Comparison of ENCODE assay signal across 1 mouse cellular context in genomic region chr16:20497980-20498676, GRCm38 (mm10).
TF ChIP-seq lines count a peak whose summit lies in the region.

No protein-coding gene starts in this region.

TF ChIP-seq in CH12.LX, 34 proteins besides CTCF, POLR2A, EP300 and RAD21 (continued from another document):
- TF ChIP-seq TBP (conservative IDR thresholded peaks at IDR 0.05; ENCODE audit: low read depth, low read length) = no peak
- TF ChIP-seq MAX (IDR thresholded peaks at IDR 0.05; ENCODE audit: low read length) = no peak
- TF ChIP-seq BHLHE40 (IDR thresholded peaks at IDR 0.05; ENCODE audit: low read depth, low read length) = no peak
- no peak for TF ChIP-seq IRF4 (IDR thresholded peaks at IDR 0.05; ENCODE audit: low read depth, low read length)
- TF ChIP-seq USF2 (conservative IDR thresholded peaks at IDR 0.05; ENCODE audit: low read depth, low read length) = no peak
TF ChIP-seq in CH12.LX: peak in this region for 0.
